ENCODE assay signal across 10 mouse cellular contexts in genomic region chr8:122144729-122145311, GRCm38 (mm10).
A peak's percentile ranks its signal among the peaks of the same experiment; 100 is the strongest.
DNase-seq lines count a peak whose midpoint lies in the region; ATAC-seq lines count a peak whose summit lies in the region.
"Had no signal": no experiment of that assay in that cellular context is flagged by ENCODE, and none has a peak within 500 bp of the region (broad histone marks: within the 10 kb centered on the region; RNA-seq: fewer than 3 reads in every experiment).

No protein-coding gene starts in this region.

- H3K4me3 ChIP-seq in heart, embryonic 12.5 days: no peak overlapping the region
- H3K4me3 ChIP-seq in hindbrain, embryonic 13.5 days: no peak overlapping the region
- H3K4me3 ChIP-seq: liver, embryonic 12.5 days; neural tube, embryonic 12.5 days had no signal

- no peaks in the 10 kb centered on the region for H3K27me3 ChIP-seq in heart, embryonic 12.5 days (replicated peaks)
- H3K27me3 ChIP-seq in hindbrain, embryonic 13.5 days: no peaks in the 10 kb centered on the region
- H3K27me3 ChIP-seq: neural tube, embryonic 12.5 days had no signal

- DNase-seq in right cerebral cortex, adult 2 months (ENCODE audit: low spot score in 2 of 2): peak; percentile 11 to 26
- DNase-seq in right cerebral cortex, postnatal 14 days: no peak
- peak; percentile 65 for DNase-seq in adrenal gland, postnatal 14 days
- no peak for DNase-seq in neural tube, embryonic 10.5 days (ENCODE audit: extremely low spot score, low spot score)
- no peak for DNase-seq in layer of hippocampus, adult 9-11 months
- DNase-seq: thymus, adult 2 months had no signal

- WGBS in heart, embryonic 12.5 days: 18% methylated on average over 11 of the region's 11 CpGs
- 60% methylated on average over 11 of the region's 11 CpGs for WGBS in hindbrain, embryonic 13.5 days

- ATAC-seq in heart, embryonic 12.5 days (ENCODE audit: insufficient number of reproducible peaks, low FRiP score): 0 out of 2 replicates have a peak, but pooled peaks have one; percentile 27
- no peak for ATAC-seq in hindbrain, embryonic 13.5 days (ENCODE audit: low FRiP score)
- ATAC-seq: liver, embryonic 12.5 days had no signal

- H3K4me2 ChIP-seq in heart, embryonic 12.5 days: no peak overlapping the region
- H3K4me2 ChIP-seq in hindbrain, embryonic 13.5 days: no peak overlapping the region
- H3K4me2 ChIP-seq: liver, embryonic 12.5 days; neural tube, embryonic 12.5 days had no signal

- no peaks in the 10 kb centered on the region for H3K9me3 ChIP-seq in heart, embryonic 12.5 days (replicated peaks)
- no peaks in the 10 kb centered on the region for H3K9me3 ChIP-seq in hindbrain, embryonic 13.5 days
- H3K9me3 ChIP-seq: liver, embryonic 12.5 days; neural tube, embryonic 12.5 days had no signal

- 0 out of 2 replicates have a peak overlapping the region, but pooled peaks have one; percentile 13 for H3K9ac ChIP-seq in heart, embryonic 12.5 days
- no peak overlapping the region for H3K9ac ChIP-seq in hindbrain, embryonic 13.5 days
- H3K9ac ChIP-seq: liver, embryonic 12.5 days; neural tube, embryonic 12.5 days had no signal

- peak overlapping the region; percentile 81 for H3K27ac ChIP-seq in heart, embryonic 12.5 days (ENCODE audit: poor library complexity, severe bottlenecking)
- no peak overlapping the region for H3K27ac ChIP-seq in hindbrain, embryonic 13.5 days
- H3K27ac ChIP-seq: liver, embryonic 12.5 days; neural tube, embryonic 12.5 days had no signal

- no peaks in the 10 kb centered on the region for H3K36me3 ChIP-seq in heart, embryonic 12.5 days
- H3K36me3 ChIP-seq in hindbrain, embryonic 13.5 days: no peaks in the 10 kb centered on the region
- H3K36me3 ChIP-seq: liver, embryonic 12.5 days; neural tube, embryonic 12.5 days had no signal

- peaks cover 50% of the 10 kb centered on the region for H3K4me1 ChIP-seq in heart, embryonic 12.5 days (replicated peaks)
- no peaks in the 10 kb centered on the region for H3K4me1 ChIP-seq in hindbrain, embryonic 13.5 days (replicated peaks)
- H3K4me1 ChIP-seq: liver, embryonic 12.5 days had no signal

Comparison
In these comparisons a context has a peak if more than half of its experiments do, and no peak if none do; other contexts are left out.
1. DNase-seq: peak in right cerebral cortex, adult 2 months (2 of 2) and adrenal gland, postnatal 14 days (single experiment); none in right cerebral cortex, postnatal 14 days (single experiment), neural tube, embryonic 10.5 days (single experiment) and layer of hippocampus, adult 9-11 months (single experiment).